ENCODE assay signal across 8 mouse cellular contexts in genomic region chr11:53456474-53457371, GRCm38 (mm10). TPM values are rescaled to one million over a fixed set of nuclear protein-coding genes. Genes with fewer than 3 reads are reported as not detected.
DNase-seq lines count a peak whose midpoint lies in the region; ATAC-seq and TF ChIP-seq lines count a peak whose summit lies in the region.

Gm10447 (minus strand) TSS chr11:53457110.
Shroom1 (plus strand) TSS chr11:53457205.

- peak within 1 kb of the TSS; percentile 78 for H3K4me2 ChIP-seq in neural tube, embryonic 15.5 days

- WGBS in neural tube, embryonic 15.5 days, result 3% methylated on average over 42 of the region's 42 CpGs

- no peaks in the 10 kb centered on the region for H3K9me3 ChIP-seq in neural tube, embryonic 15.5 days (replicated peaks)

- DNase-seq in cerebellum, adult 8-10 months, result peak; percentile 53
- no peak for DNase-seq in cerebellum, postnatal 4 days (ENCODE audit: low spot score in 2 of 2)
- DNase-seq in heart, adult 18-20 months, result peak; percentile 66 to 75
- peak; percentile 36 for DNase-seq in kidney, adult 11 months
- peak; percentile 73 to 75 for DNase-seq in lung, adult 18-20 months
- no peak for DNase-seq in spleen, postnatal 36 days (ENCODE audit: low spot score in 2 of 2)

- TF ChIP-seq CTCF in cortical plate, adult 2 months (IDR thresholded peaks at IDR 0.05; ENCODE audit: extremely low read depth, insufficient read depth, low read length), result peak; percentile 35

- peaks cover 66% of the 10 kb centered on the region for H3K27me3 ChIP-seq in neural tube, embryonic 15.5 days (replicated peaks)

- TF ChIP-seq POLR2A in cortical plate, adult 2 months (IDR thresholded peaks at IDR 0.05; ENCODE audit: extremely low read depth, insufficient read depth, low read length), result no peak

- peak within 1 kb of the TSS; percentile 49 for H3K9ac ChIP-seq in neural tube, embryonic 15.5 days (replicated peaks)

- peak within 1 kb of the TSS; percentile 73 for H3K27ac ChIP-seq in cortical plate, adult 2 months (ENCODE audit: insufficient read depth, low read length)
- 0 out of 2 replicates have a peak within 1 kb of the TSS, but pooled peaks have one; percentile 37 for H3K27ac ChIP-seq in neural tube, embryonic 15.5 days (replicated peaks)

- no peaks in the 10 kb centered on the region for H3K36me3 ChIP-seq in neural tube, embryonic 15.5 days

- peak within 1 kb of the TSS; percentile 63 for H3K4me3 ChIP-seq in cortical plate, adult 2 months (ENCODE audit: insufficient read depth, low read length)
- H3K4me3 ChIP-seq in neural tube, embryonic 15.5 days (replicated peaks), result peak within 1 kb of the TSS; percentile 43

- H3K4me1 ChIP-seq in cortical plate, adult 2 months (ENCODE audit: control insufficient read depth, insufficient read depth, low read length), result no peaks in the 10 kb centered on the region
- H3K4me1 ChIP-seq in neural tube, embryonic 15.5 days, result peaks cover 12% of the 10 kb centered on the region

- ATAC-seq in neural tube, embryonic 15.5 days (ENCODE audit: low FRiP score), result peak; percentile 63

RNA-seq across cellular contexts. Expression of gene Gm10447, which starts in this region (rescaled TPM):
- polyA plus RNA-seq in cortical plate, adult 2 months (2012; rRNA removed), result 0.04 and 0.10 TPM in 2 replicates
- not detected for total RNA-seq in heart, adult 18-20 months (2021)
- polyA plus RNA-seq in neural tube, embryonic 15.5 days (2015; fragmentation: Nextera tagmentation; extraction: Ambion mirVana), result 0.13 TPM in 1 of 2 replicates, not detected in the other

RNA-seq across cellular contexts. Expression of gene Shroom1, which starts in this region (rescaled TPM):
- polyA plus RNA-seq in cortical plate, adult 2 months (2012; rRNA removed), result 6.5 and 6.8 TPM in 2 replicates
- total RNA-seq in heart, adult 18-20 months (2021), result under 1 TPM; 0.30 to 0.57 TPM
- 3.4 and 4.1 TPM in 2 replicates for polyA plus RNA-seq in neural tube, embryonic 15.5 days (2015; fragmentation: Nextera tagmentation; extraction: Ambion mirVana)

Comparison
In these comparisons a context has a peak if more than half of its experiments do, and no peak if none do; other contexts are left out.
1. DNase-seq: peak in cerebellum, adult 8-10 months (single experiment), kidney, adult 11 months (single experiment) and lung, adult 18-20 months (2 of 2); none in cerebellum, postnatal 4 days (0 of 2) and spleen, postnatal 36 days (0 of 2).
2. Peak in DNase-seq in heart, adult 18-20 months; RNA of the genes that start here not detected or under 1 TPM.